Mouse (Mus musculus) intestine, embryonic 14.5 days (tissue): Measurements from ENCODE around the gene 1810043G02Rik. TPM values are rescaled to one million over a fixed set of nuclear protein-coding genes. Genes with fewer than 3 reads are reported as not detected.
"Not testable (repeated sequence)": the region's sequence is repeated elsewhere in the genome, so short reads cannot be mapped to it uniquely, and the experiment has no call there.

Source experiments
- ATAC-seq: fragments of 200-750 bp; cut with Nextera tagmentation; replicated peaks from 2 replicates; pipeline ENCODE4 v1.8.0; 2017; ENCODE audit warnings: low read depth, moderate number of reproducible peaks, moderate TSS enrichment, moderate library complexity; ENCODE audit not compliant: low FRiP score, low TSS enrichment
- DNase-seq: peaks from one replicate; pipeline ENCODE4 v3.0.0-alpha.2; 2018; ENCODE audit warnings: low spot score
- H3K27ac ChIP-seq: fragments of 300-500 bp; sonication (generic); 2 replicates; pipeline ENCODE4 v1.5.1; 2014; ENCODE audit warnings: low read depth, mild to moderate bottlenecking, control low read depth
- H3K27me3 ChIP-seq: fragments of 300-500 bp; sonication (generic); replicated peaks from 2 replicates; pipeline ENCODE4 v1.6.1; 2014; ENCODE audit warnings: low read length, control low read depth; ENCODE audit not compliant: control insufficient read depth, insufficient read depth
- H3K36me3 ChIP-seq: fragments of 300-500 bp; sonication (generic); 2 replicates; pipeline ENCODE4 v1.6.1; 2014; ENCODE audit warnings: low read length, control low read depth; ENCODE audit not compliant: control insufficient read depth, insufficient read depth
- H3K4me1 ChIP-seq: fragments of 300-500 bp; sonication (generic); replicated peaks from 2 replicates; pipeline ENCODE4 v1.6.1; 2014; ENCODE audit warnings: low read length, control low read depth, mixed read lengths; ENCODE audit not compliant: control insufficient read depth, insufficient read depth
- H3K4me2 ChIP-seq: fragments of 300-500 bp; sonication (generic); 2 replicates; pipeline ENCODE4 v1.6.1; 2014; ENCODE audit warnings: low read length
- H3K4me3 ChIP-seq: fragments of 300-500 bp; sonication (generic); 2 replicates; pipeline ENCODE4 v1.5.1; 2014; ENCODE audit warnings: low read depth, low read length, control low read depth, mixed read lengths
- H3K9ac ChIP-seq: fragments of 300-500 bp; sonication (generic); 2 replicates; pipeline ENCODE4 v1.6.1; 2014; ENCODE audit warnings: mild to moderate bottlenecking, low read length
- H3K9me3 ChIP-seq: fragments of 300-500 bp; sonication (generic); 2 replicates; pipeline ENCODE4 v1.6.1; 2016; ENCODE audit warnings: low read length, control low read depth; ENCODE audit not compliant: control insufficient read depth
- WGBS: fragments of 180-500 bp; shearing (Covaris S2); extraction: QIAGEN DNeasy Blood & Tissue Kit; methylation state at CpG from one replicate; pipeline ENCODE4 v1.1.7; 2014; 5-methylcytosine and 5-hydroxymethylcytosine counted together
- polyA plus RNA-seq: library from polyadenylated mRNA; unstranded; fragments of >200 nt; fragmentation: Nextera tagmentation; extraction: Ambion mirVana; gene quantifications from 2 replicates; pipeline ENCODE4 v1.2.1, GENCODE M21; 2014

The 1810043G02Rik gene
- polyA plus RNA-seq, 1 experiment from 2014 or later, result 24.7 TPM

GRCm38 (mm10) chr10:78019291-78019690 is 41.0 kb downstream of the 1810043G02Rik start:
- Histone ChIP-seq H3K4me2 (no peak overlapping the region), H3K4me1 (no peaks in the 10 kb centered on the region)

GRCm38 (mm10) chr10:78019984-78020383 is 41.7 kb downstream of the 1810043G02Rik start:
- not testable (repeated sequence) for ATAC-seq, H3K36me3 ChIP-seq, DNase-seq, H3K27ac ChIP-seq, H3K4me3 ChIP-seq, H3K4me1 ChIP-seq, H3K4me2 ChIP-seq, H3K27me3 ChIP-seq, H3K9me3 ChIP-seq, H3K9ac ChIP-seq
- whole genome bisulfite sequencing, result 94% methylated on average over 6 of the region's 11 CpGs

More at GRCm38 (mm10) chr10:78019291-78019690, 41.0 kb downstream of the 1810043G02Rik start:
- no peak overlapping the region for H3K9ac ChIP-seq
- no peak overlapping the region for H3K4me3 ChIP-seq
- H3K9me3 ChIP-seq, result no peaks in the 10 kb centered on the region
- WGBS, result 78% methylated on average over 4 of the region's 4 CpGs
- no peaks in the 10 kb centered on the region for H3K36me3 ChIP-seq
- no peak for DNase-seq
- no peaks in the 10 kb centered on the region for H3K27me3 ChIP-seq
- ATAC-seq, result peak; percentile 74; the same call in 1 of the 2 replicates
- no peak overlapping the region for H3K27ac ChIP-seq

DNA sequence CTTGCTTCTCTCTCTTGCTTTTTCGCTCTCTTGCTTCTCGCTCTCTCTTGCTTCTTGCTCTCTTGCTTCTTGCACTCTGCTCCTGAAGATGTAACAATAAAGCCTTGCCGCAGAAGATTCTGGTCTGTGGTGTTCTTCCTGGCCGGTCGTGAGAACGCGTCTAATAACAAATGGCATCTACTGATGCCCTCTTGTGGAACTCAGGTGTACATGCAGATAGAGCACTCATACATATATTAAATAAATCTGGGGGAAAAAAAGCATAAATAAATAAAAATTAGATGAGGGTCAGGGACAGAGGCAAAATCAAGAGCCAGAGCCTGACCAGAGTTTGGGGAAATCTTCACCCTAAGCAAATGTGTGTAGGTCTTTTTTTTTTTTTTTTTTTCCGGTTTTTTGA is 47.1 kb downstream of the 1810043G02Rik start:
- H3K36me3 ChIP-seq, H3K4me1 ChIP-seq, H3K9ac ChIP-seq, H3K4me3 ChIP-seq, ATAC-seq, H3K4me2 ChIP-seq, DNase-seq, H3K27ac ChIP-seq, H3K9me3 ChIP-seq, H3K27me3 ChIP-seq: not testable (repeated sequence)
- WGBS, result 70% methylated on average over 6 of the region's 8 CpGs

- Histone ChIP-seq H3K4me1 (no peaks in the 10 kb centered on the region), H3K4me3 (no peak overlapping the region), H3K9ac (no peak overlapping the region), H3K9me3 (no peaks in the 10 kb centered on the region), H3K4me2 (no peak overlapping the region), H3K27ac (no peak overlapping the region), H3K27me3 (no peaks in the 10 kb centered on the region), H3K36me3 (no peaks in the 10 kb centered on the region)
- DNase-seq, result peak; percentile 84
- 7% methylated on average over 5 of the region's 5 CpGs for WGBS
- peak; percentile 83 for ATAC-seq
Observed at GRCm38 (mm10) chr10:78028129-78028528, 49.8 kb downstream of the 1810043G02Rik start.

GRCm38 (mm10) chr10:78029080-78029479 is 50.8 kb downstream of the 1810043G02Rik start:
- Histone ChIP-seq H3K4me3 (no peak overlapping the region), H3K27ac (no peak overlapping the region), H3K4me2 (no peak overlapping the region), H3K9ac (no peak overlapping the region), H3K9me3 (no peaks in the 10 kb centered on the region), H3K4me1 (no peaks in the 10 kb centered on the region), H3K27me3 (no peaks in the 10 kb centered on the region), H3K36me3 (no peaks in the 10 kb centered on the region)
- WGBS, result 82% methylated on average over 1 of the region's 1 CpGs
- DNase-seq (no peak), ATAC-seq (no peak)

GRCm38 (mm10) chr10:78031987-78032386 is 53.7 kb downstream of the 1810043G02Rik start:
- DNase-seq (no peak), ATAC-seq (no peak)
- Histone ChIP-seq H3K9ac (no peak overlapping the region), H3K27ac (no peak overlapping the region), H3K36me3 (no peaks in the 10 kb centered on the region), H3K27me3 (no peaks in the 10 kb centered on the region), H3K4me1 (no peaks in the 10 kb centered on the region), H3K9me3 (no peaks in the 10 kb centered on the region), H3K4me2 (no peak overlapping the region), H3K4me3 (no peak overlapping the region)
- 81% methylated on average over 2 of the region's 2 CpGs for WGBS

Other genes with a start within 250 kb of the 1810043G02Rik start
- not detected in 2 replicates for gene Gm18596, start 235.9 kb upstream of the 1810043G02Rik start, polyA plus RNA-seq
- not detected in 2 replicates for gene Gm9736, start 227.2 kb upstream of the 1810043G02Rik start, polyA plus RNA-seq
- not detected in 2 replicates for gene Gm3233, start 218.8 kb upstream of the 1810043G02Rik start, polyA plus RNA-seq
- gene Gm3238, start 207.2 kb upstream of the 1810043G02Rik start, polyA plus RNA-seq, result not detected in 2 replicates
- not detected in 2 replicates for gene Gm7138, start 201.6 kb upstream of the 1810043G02Rik start, polyA plus RNA-seq
- gene Gm3250, start 196.0 kb upstream of the 1810043G02Rik start, polyA plus RNA-seq, result not detected in 2 replicates
- not detected in 2 replicates for gene Gm7137, start 190.3 kb upstream of the 1810043G02Rik start, polyA plus RNA-seq
- gene Gm9639, start 183.4 kb upstream of the 1810043G02Rik start, polyA plus RNA-seq, result not detected in 2 replicates
- not detected in 2 replicates for gene Gm19668, start 179.4 kb upstream of the 1810043G02Rik start, polyA plus RNA-seq
- not detected in 2 replicates for gene Gm9507, start 166.7 kb upstream of the 1810043G02Rik start, polyA plus RNA-seq
- gene Gm2696, start 163.8 kb upstream of the 1810043G02Rik start, polyA plus RNA-seq, result not detected in 2 replicates
- gene Krtap10-4, start 151.4 kb upstream of the 1810043G02Rik start, polyA plus RNA-seq, result not detected in 2 replicates
- gene Krtap10-10, start 142.6 kb upstream of the 1810043G02Rik start, polyA plus RNA-seq, result not detected in 2 replicates
- not detected in 2 replicates for gene Gm36176, start 131.7 kb upstream of the 1810043G02Rik start, polyA plus RNA-seq
- gene Gm10318, start 125.7 kb upstream of the 1810043G02Rik start, polyA plus RNA-seq, result not detected in 2 replicates
- gene Gm3285, start 116.5 kb upstream of the 1810043G02Rik start, polyA plus RNA-seq, result not detected in 2 replicates
- gene Lrrc3, start 76.0 kb upstream of the 1810043G02Rik start, polyA plus RNA-seq, result 3.9 and 4.2 TPM in 2 replicates
- gene Trpm2, start 8.0 kb upstream of the 1810043G02Rik start, polyA plus RNA-seq, result 0.42 and 1.2 TPM in 2 replicates
- 244 and 252 TPM in 2 replicates for gene Pfkl, start 31.6 kb downstream of the 1810043G02Rik start, polyA plus RNA-seq
- gene Dnmt3l, start 63.4 kb downstream of the 1810043G02Rik start, polyA plus RNA-seq, result 0.34 TPM in 1 of 2 replicates, not detected in the other
- gene Aire, start 65.1 kb downstream of the 1810043G02Rik start, polyA plus RNA-seq, result 0.15 and 0.31 TPM in 2 replicates
- 3.9 and 4.7 TPM in 2 replicates for gene Icosl, start 90.8 kb downstream of the 1810043G02Rik start, polyA plus RNA-seq
- gene D10Jhu81e, start 191.3 kb downstream of the 1810043G02Rik start, polyA plus RNA-seq, result 19.3 and 19.7 TPM in 2 replicates
- 19.0 and 21.5 TPM in 2 replicates for gene Pwp2, start 206.6 kb downstream of the 1810043G02Rik start, polyA plus RNA-seq